Mouse (Mus musculus) brown adipose tissue, adult 24 weeks (tissue): Measurements from ENCODE around the gene Ifna13. TPM values are rescaled to one million over a fixed set of nuclear protein-coding genes. Genes with fewer than 3 reads are reported as not detected.

Source experiments
- polyA plus RNA-seq: library from polyadenylated mRNA; stranded (reverse); fragments of >200 nt; gene quantifications from 2 replicates; pipeline ENCODE4 v1.2.4, GENCODE M21; 2012; ENCODE audit not compliant: missing spikeins, insufficient read depth, insufficient read length

The Ifna13 gene
- polyA plus RNA-seq, 1 experiment = not detected

Other genes with a start within 250 kb of the Ifna13 start
- gene Hacd4, start 205.5 kb downstream of the Ifna13 start, polyA plus RNA-seq = 2.2 and 2.8 TPM in 2 replicates
- not detected in 2 replicates for gene Ifnb1, start 121.7 kb downstream of the Ifna13 start, polyA plus RNA-seq
- gene Ifna15, start 86.2 kb downstream of the Ifna13 start, polyA plus RNA-seq = not detected in 2 replicates
- not detected in 2 replicates for gene Ifna14, start 72.7 kb downstream of the Ifna13 start, polyA plus RNA-seq
- gene Ifna9, start 52.1 kb downstream of the Ifna13 start, polyA plus RNA-seq = not detected in 2 replicates
- not detected in 2 replicates for gene Ifna12, start 41.1 kb downstream of the Ifna13 start, polyA plus RNA-seq
- gene C87499, start 10.0 kb downstream of the Ifna13 start, polyA plus RNA-seq = not detected in 2 replicates
- not detected in 2 replicates for gene Ifna16, start 32.5 kb upstream of the Ifna13 start, polyA plus RNA-seq
- not detected in 2 replicates for gene Ifna2, start 39.5 kb upstream of the Ifna13 start, polyA plus RNA-seq
- not detected in 2 replicates for gene Ifnab, start 46.9 kb upstream of the Ifna13 start, polyA plus RNA-seq
- gene Gm26566, start 77.3 kb upstream of the Ifna13 start, polyA plus RNA-seq = not detected in 2 replicates
- 37.8 and 44.9 TPM in 2 replicates for gene Klhl9, start 78.0 kb upstream of the Ifna13 start, polyA plus RNA-seq
- not detected in 2 replicates for gene Gm13271, start 110.4 kb upstream of the Ifna13 start, polyA plus RNA-seq
- gene Gm13283, start 115.7 kb upstream of the Ifna13 start, polyA plus RNA-seq = not detected in 2 replicates
- gene Gm13290, start 129.4 kb upstream of the Ifna13 start, polyA plus RNA-seq = not detected in 2 replicates
- gene Gm13289, start 132.5 kb upstream of the Ifna13 start, polyA plus RNA-seq = not detected in 2 replicates
- not detected in 2 replicates for gene Gm13272, start 135.4 kb upstream of the Ifna13 start, polyA plus RNA-seq
- gene Ifnz, start 137.7 kb upstream of the Ifna13 start, polyA plus RNA-seq = not detected in 2 replicates
- not detected in 2 replicates for gene Gm13276, start 141.2 kb upstream of the Ifna13 start, polyA plus RNA-seq
- not detected in 2 replicates for gene Gm13277, start 144.2 kb upstream of the Ifna13 start, polyA plus RNA-seq
- not detected in 2 replicates for gene Gm13278, start 147.1 kb upstream of the Ifna13 start, polyA plus RNA-seq
- gene Gm13275, start 150.0 kb upstream of the Ifna13 start, polyA plus RNA-seq = not detected in 2 replicates
- not detected in 2 replicates for gene Gm13279, start 152.9 kb upstream of the Ifna13 start, polyA plus RNA-seq
- gene Gm13285, start 155.2 kb upstream of the Ifna13 start, polyA plus RNA-seq = not detected in 2 replicates
- not detected in 2 replicates for gene Gm13287, start 158.8 kb upstream of the Ifna13 start, polyA plus RNA-seq
- not detected in 2 replicates for gene Gm13288, start 161.1 kb upstream of the Ifna13 start, polyA plus RNA-seq
- not detected in 2 replicates for gene Ifna7, start 171.8 kb upstream of the Ifna13 start, polyA plus RNA-seq
- gene Ifna11, start 175.5 kb upstream of the Ifna13 start, polyA plus RNA-seq = not detected in 2 replicates
- gene Ifna6, start 183.0 kb upstream of the Ifna13 start, polyA plus RNA-seq = not detected in 2 replicates
- not detected in 2 replicates for gene Ifna5, start 191.1 kb upstream of the Ifna13 start, polyA plus RNA-seq
- gene Ifna4, start 197.4 kb upstream of the Ifna13 start, polyA plus RNA-seq = not detected in 2 replicates
- not detected in 2 replicates for gene Ifna1, start 205.6 kb upstream of the Ifna13 start, polyA plus RNA-seq
- not detected in 2 replicates for gene Ifne, start 235.7 kb upstream of the Ifna13 start, polyA plus RNA-seq